Mouse (Mus musculus): ENCODE measurements at regions not wholly inside any gene's neighbourhood (a gene's known extent, or its start where the extent isn't known, plus 50 kb on each side); places are given as distances from the start of the nearest gene placed in this dataset.

DNA sequence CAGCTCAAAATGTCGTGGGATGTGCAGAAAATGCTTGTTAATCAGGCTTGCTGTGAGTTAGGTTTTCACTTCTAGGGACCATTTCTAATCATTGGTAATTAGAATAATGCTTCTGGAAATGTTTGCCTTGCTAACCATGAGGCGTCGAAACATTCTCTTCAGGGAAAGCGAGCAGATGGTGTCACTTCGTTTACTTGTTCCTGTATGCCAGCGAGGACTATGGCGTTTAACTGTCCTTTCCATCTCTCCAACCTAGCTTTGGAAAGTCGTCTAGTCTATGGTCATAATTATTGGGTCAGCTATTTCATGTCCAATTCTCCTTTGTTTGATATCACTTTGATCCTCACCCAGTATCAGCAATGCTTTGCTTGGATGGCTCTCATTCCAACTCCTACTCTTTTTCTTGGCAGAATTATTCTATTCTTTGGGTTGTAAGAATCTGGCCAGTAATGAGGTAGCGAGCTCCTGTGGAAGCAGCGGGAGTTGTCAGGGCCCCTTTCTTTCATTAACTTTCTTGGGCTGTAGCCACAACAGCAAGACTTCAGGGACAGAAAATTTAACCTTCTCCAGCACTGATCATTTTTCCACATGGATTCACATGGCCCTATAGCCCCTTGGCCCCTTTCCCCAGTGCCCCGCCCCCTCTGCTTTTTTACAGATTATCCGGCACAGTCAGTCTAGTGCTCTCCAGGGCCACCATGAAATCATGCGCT, 374.0 kb upstream of the Plscr5 start:
- no peak for TF ChIP-seq CTCF (IDR thresholded peaks at IDR 0.05; ENCODE audit: borderline replicate concordance, insufficient read depth, low read length)
- TF ChIP-seq POLR2A (IDR thresholded peaks at IDR 0.05; ENCODE audit: low read depth, low read length) = no peak
